Mouse (Mus musculus): ENCODE results near the gene Cacnb4. TPM values are rescaled to one million over a fixed set of nuclear protein-coding genes. Genes with fewer than 3 reads are reported as not detected.
A peak's percentile ranks its signal among the peaks of the same experiment; 100 is the strongest.

The Cacnb4 gene
- total and polyA plus RNA-seq, 3 experiments = 0.16 to 0.61 (median 0.29) TPM

DNA sequence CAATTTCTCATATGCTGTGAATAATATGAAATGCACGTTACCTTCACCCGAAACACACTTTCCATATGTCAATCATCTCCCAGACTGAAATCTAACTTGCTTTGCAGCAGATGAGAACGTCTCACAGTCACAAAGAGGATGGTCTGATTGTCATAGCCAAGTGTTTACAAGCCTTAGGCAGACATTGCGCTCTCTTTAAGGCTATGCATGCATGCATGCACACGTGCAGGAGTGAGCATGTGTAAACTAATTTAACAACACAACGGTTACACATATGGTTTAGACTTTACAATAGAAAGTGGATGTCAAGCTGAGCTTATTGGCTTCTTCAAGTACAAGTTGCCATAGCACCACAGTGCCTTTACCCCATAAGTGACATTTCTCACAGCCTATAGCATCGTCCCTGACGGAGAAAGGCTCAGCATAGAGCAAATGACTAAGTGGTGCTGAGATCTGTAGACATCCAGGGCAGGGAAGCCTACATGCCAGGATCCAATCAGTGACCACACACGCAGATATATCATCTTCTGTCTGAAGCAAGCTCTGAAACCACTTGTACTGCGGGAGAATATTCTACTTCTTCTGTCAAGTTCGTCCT is 181.4 kb downstream of the Cacnb4 start:
- intact Hi-C loops (cut with DNase I) = no loop called here
- no peak overlapping the region for H3K9ac ChIP-seq (ENCODE audit: low read depth, low read length)
- H3K79me2 ChIP-seq (replicated peaks; ENCODE audit: control insufficient read depth, insufficient read depth, low read length) = no peaks in the 10 kb centered on the region
- WGBS = 89% methylated on average over 11 of the region's 11 CpGs
- peaks cover 2% of the 10 kb centered on the region for H3K36me3 ChIP-seq (ENCODE audit: control insufficient read depth, insufficient read depth, low read length)
- no peak for DNase-seq
- H3K27me3 ChIP-seq (ENCODE audit: control insufficient read depth, insufficient read depth, low read length) = no peaks in the 10 kb centered on the region
- TF ChIP-seq POLR2A (IDR thresholded peaks at IDR 0.05; ENCODE audit: insufficient read depth, low read depth, low read length) (no peak), EP300 (IDR thresholded peaks at IDR 0.05; ENCODE audit: insufficient read depth, low read depth, low read length) (no peak), CTCF (IDR thresholded peaks at IDR 0.05) (no peak)
- H3K27ac ChIP-seq = no peak overlapping the region
- H3K4me3 ChIP-seq = no peak overlapping the region
- peaks cover 5% of the 10 kb centered on the region for H3K4me1 ChIP-seq (ENCODE audit: control insufficient read depth, insufficient read depth, low read length)

DNA sequence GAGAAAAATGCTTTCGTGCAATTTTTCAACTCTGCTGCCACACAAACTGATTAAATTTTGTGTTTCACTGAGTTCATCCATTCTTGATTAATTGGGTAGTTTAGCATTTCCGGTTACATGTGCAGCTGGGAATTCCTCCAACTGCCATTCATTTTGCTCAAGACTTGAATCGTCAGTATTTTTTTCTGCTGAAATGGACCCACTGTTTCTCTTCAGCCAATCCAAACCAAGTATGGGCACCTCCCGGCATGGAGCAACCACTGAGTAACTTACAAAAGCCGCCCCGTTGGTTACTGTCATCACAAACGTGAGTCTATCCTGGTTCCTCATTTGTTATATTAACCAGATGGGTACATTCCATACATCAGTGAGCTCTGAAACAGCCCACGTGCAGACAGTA is 182.4 kb downstream of the Cacnb4 start:
- no peak for DNase-seq
- H3K4me1 ChIP-seq (ENCODE audit: control insufficient read depth, insufficient read depth, low read length) = peaks cover 2% of the 10 kb centered on the region; the same call in 1 of the 2 replicates
- no peak for TF ChIP-seq POLR2A (IDR thresholded peaks at IDR 0.05; ENCODE audit: insufficient read depth, low read depth, low read length)
- TF ChIP-seq CTCF (IDR thresholded peaks at IDR 0.05) = no peak
- TF ChIP-seq EP300 (IDR thresholded peaks at IDR 0.05; ENCODE audit: insufficient read depth, low read depth, low read length) = no peak
- peaks cover 2% of the 10 kb centered on the region for H3K36me3 ChIP-seq (ENCODE audit: control insufficient read depth, insufficient read depth, low read length)
- H3K27ac ChIP-seq = no peak overlapping the region
- intact Hi-C loops (cut with DNase I) = no loop called here
- H3K27me3 ChIP-seq (ENCODE audit: control insufficient read depth, insufficient read depth, low read length) = no peaks in the 10 kb centered on the region
- no peaks in the 10 kb centered on the region for H3K79me2 ChIP-seq (replicated peaks; ENCODE audit: control insufficient read depth, insufficient read depth, low read length)
- no peak overlapping the region for H3K9ac ChIP-seq (ENCODE audit: low read depth, low read length)
- WGBS = 70% methylated on average over 8 of the region's 8 CpGs
- no peak overlapping the region for H3K4me3 ChIP-seq

DNA sequence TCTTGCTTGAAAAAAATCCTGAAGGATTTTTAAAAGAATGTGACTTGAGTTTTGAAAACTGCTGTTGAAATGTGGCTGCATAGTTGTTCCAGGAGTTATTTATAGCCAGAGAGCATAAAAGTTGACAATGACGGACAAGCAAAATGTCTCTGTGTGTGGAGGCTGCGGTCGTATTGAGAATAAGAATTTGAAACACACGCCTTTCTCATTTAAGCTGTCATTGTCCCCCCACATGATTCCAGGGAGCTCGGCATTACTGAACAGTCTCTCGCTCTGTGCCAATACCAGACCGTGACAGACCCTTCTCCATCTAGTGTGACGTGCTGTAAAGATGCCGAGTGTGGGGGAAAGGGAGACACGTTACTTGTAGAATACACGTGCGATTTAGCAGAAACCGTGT is 183.8 kb downstream of the Cacnb4 start:
- H3K36me3 ChIP-seq (ENCODE audit: control insufficient read depth, insufficient read depth, low read length) = peaks cover 2% of the 10 kb centered on the region
- TF ChIP-seq POLR2A (IDR thresholded peaks at IDR 0.05; ENCODE audit: insufficient read depth, low read depth, low read length) (no peak), CTCF (IDR thresholded peaks at IDR 0.05) (no peak)
- peak overlapping the region; percentile 25; the same call in 1 of the 2 replicates for H3K4me3 ChIP-seq
- peak overlapping the region; percentile 1; the same call in 1 of the 2 replicates for H3K9ac ChIP-seq (ENCODE audit: low read depth, low read length)
- H3K79me2 ChIP-seq (replicated peaks; ENCODE audit: control insufficient read depth, insufficient read depth, low read length) = no peaks in the 10 kb centered on the region
- peaks cover 2% of the 10 kb centered on the region; the same call in 1 of the 2 replicates for H3K4me1 ChIP-seq (ENCODE audit: control insufficient read depth, insufficient read depth, low read length)
- WGBS = 48% methylated on average over 13 of the region's 13 CpGs
- peak overlapping the region; percentile 45 for H3K27ac ChIP-seq
- peak in 1 of 2 experiments; percentile 26 for DNase-seq
- no peaks in the 10 kb centered on the region for H3K27me3 ChIP-seq (ENCODE audit: control insufficient read depth, insufficient read depth, low read length)
- intact Hi-C loops (cut with DNase I) = no loop called here

DNA sequence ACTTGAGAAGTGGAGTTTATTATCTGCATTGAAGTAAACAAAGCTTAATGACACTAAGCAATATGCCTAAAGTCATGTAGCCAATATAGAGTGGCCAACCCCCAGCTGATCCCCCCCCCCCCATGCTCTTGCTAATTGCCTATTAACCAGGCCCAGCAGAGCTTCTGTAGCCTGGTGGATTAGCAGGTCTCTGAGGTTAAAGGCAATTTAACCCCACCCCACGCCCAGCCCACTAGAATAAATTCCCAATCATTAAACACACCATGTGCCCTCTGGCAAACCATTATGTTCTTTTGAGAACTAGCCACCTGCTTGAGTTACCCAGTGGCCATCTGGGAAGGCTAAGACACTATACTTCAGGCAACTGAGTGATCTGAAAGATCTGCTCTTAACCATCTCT is 186.8 kb downstream of the Cacnb4 start:
- peaks cover 2% of the 10 kb centered on the region; the same call in 1 of the 2 replicates for H3K4me1 ChIP-seq (ENCODE audit: control insufficient read depth, insufficient read depth, low read length)
- H3K27me3 ChIP-seq (ENCODE audit: control insufficient read depth, insufficient read depth, low read length) = no peaks in the 10 kb centered on the region
- peaks cover 2% of the 10 kb centered on the region for H3K36me3 ChIP-seq (ENCODE audit: control insufficient read depth, insufficient read depth, low read length)
- no peaks in the 10 kb centered on the region for H3K79me2 ChIP-seq (replicated peaks; ENCODE audit: control insufficient read depth, insufficient read depth, low read length)
- intact Hi-C loops (cut with DNase I) = no loop called here
- DNase-seq = no peak
- WGBS = 91% methylated on average over 1 of the region's 1 CpGs
- no peak overlapping the region for H3K27ac ChIP-seq
- no peak overlapping the region for H3K4me3 ChIP-seq
- TF ChIP-seq CTCF (IDR thresholded peaks at IDR 0.05) (no peak), EP300 (IDR thresholded peaks at IDR 0.05; ENCODE audit: insufficient read depth, low read depth, low read length) (no peak), POLR2A (IDR thresholded peaks at IDR 0.05; ENCODE audit: insufficient read depth, low read depth, low read length) (no peak)
- H3K9ac ChIP-seq (ENCODE audit: low read depth, low read length) = no peak overlapping the region

DNA sequence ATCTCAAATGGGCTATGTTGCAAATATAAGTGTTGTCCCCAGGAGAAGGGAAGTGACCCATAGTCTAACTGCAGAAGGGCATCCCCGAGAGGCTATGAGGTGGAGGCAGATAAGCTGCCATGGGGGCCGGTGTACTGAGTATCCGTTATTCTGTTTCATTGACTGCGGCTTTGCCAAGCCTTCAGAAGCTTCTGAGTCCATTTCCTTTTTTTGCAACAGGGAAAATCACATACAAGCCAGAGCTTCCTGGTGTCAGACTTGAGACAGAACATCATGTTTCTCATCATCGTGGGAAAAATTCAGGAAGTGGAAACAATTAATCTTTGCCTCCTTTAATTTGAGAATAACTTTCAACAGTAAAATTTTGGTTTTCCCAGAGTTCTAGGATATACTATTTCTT is 193.1 kb downstream of the Cacnb4 start:
- Histone ChIP-seq H3K4me1 (ENCODE audit: control insufficient read depth, insufficient read depth, low read length) (peaks cover 1% of the 10 kb centered on the region; the same call in 1 of the 2 replicates), H3K27me3 (ENCODE audit: control insufficient read depth, insufficient read depth, low read length) (no peaks in the 10 kb centered on the region), H3K4me3 (no peak overlapping the region), H3K9ac (ENCODE audit: low read depth, low read length) (no peak overlapping the region), H3K27ac (no peak overlapping the region), H3K79me2 (replicated peaks; ENCODE audit: control insufficient read depth, insufficient read depth, low read length) (no peaks in the 10 kb centered on the region), H3K36me3 (ENCODE audit: control insufficient read depth, insufficient read depth, low read length) (no peaks in the 10 kb centered on the region)
- 26% methylated on average over 5 of the region's 5 CpGs for WGBS
- intact Hi-C loops (cut with DNase I) = no loop called here
- TF ChIP-seq EP300 (IDR thresholded peaks at IDR 0.05; ENCODE audit: insufficient read depth, low read depth, low read length) (no peak), CTCF (IDR thresholded peaks at IDR 0.05) (no peak), POLR2A (IDR thresholded peaks at IDR 0.05; ENCODE audit: insufficient read depth, low read depth, low read length) (no peak)
- DNase-seq = no peak

GRCm38 (mm10) chr2:52480476-52480875 is 196.2 kb downstream of the Cacnb4 start:
- Histone ChIP-seq H3K36me3 (ENCODE audit: control insufficient read depth, insufficient read depth, low read length) (no peaks in the 10 kb centered on the region), H3K4me1 (ENCODE audit: control insufficient read depth, insufficient read depth, low read length) (peaks cover 1% of the 10 kb centered on the region), H3K79me2 (replicated peaks; ENCODE audit: control insufficient read depth, insufficient read depth, low read length) (no peaks in the 10 kb centered on the region), H3K27me3 (ENCODE audit: control insufficient read depth, insufficient read depth, low read length) (no peaks in the 10 kb centered on the region), H3K27ac (no peak overlapping the region), H3K9ac (ENCODE audit: low read depth, low read length) (no peak overlapping the region), H3K4me3 (no peak overlapping the region)
- WGBS = 86% methylated on average over 8 of the region's 8 CpGs
- TF ChIP-seq POLR2A (IDR thresholded peaks at IDR 0.05; ENCODE audit: insufficient read depth, low read depth, low read length) = no peak
- TF ChIP-seq EP300 (IDR thresholded peaks at IDR 0.05; ENCODE audit: insufficient read depth, low read depth, low read length) = no peak
- no peak for TF ChIP-seq CTCF (IDR thresholded peaks at IDR 0.05)
- DNase-seq = no peak
- intact Hi-C loops (cut with DNase I) = no loop called here

All from heart, adult 2 months (tissue).